Mouse (Mus musculus) embryonic stem cell, embryonic (primary cell): ENCODE measurements around the gene Nelfb.

ENCODE experiments used
- CTCF ChIA-PET, 4 experiments: fragments of 300-600 bp in 2 of 4; fragments of 350-600 bp in 2 of 4; sonication (Branson Sonifier 250); formaldehyde crosslinking; loops; one replicate each; lab custom pipeline; 2022; ENCODE audit warnings: inconsistent platforms in 2 of 4; lab: Charles Lee
- POLR2A ChIA-PET, 4 experiments: fragments of 300-600 bp in 2 of 4; fragments of 350-600 bp in 2 of 4; sonication (Branson Sonifier 250); formaldehyde crosslinking; loops; one replicate each; lab custom pipeline; 2022; ENCODE audit warnings: antibody characterized with exemption in 4 of 4, inconsistent platforms in 1 of 4; lab: Charles Lee

The Nelfb gene

DNA sequence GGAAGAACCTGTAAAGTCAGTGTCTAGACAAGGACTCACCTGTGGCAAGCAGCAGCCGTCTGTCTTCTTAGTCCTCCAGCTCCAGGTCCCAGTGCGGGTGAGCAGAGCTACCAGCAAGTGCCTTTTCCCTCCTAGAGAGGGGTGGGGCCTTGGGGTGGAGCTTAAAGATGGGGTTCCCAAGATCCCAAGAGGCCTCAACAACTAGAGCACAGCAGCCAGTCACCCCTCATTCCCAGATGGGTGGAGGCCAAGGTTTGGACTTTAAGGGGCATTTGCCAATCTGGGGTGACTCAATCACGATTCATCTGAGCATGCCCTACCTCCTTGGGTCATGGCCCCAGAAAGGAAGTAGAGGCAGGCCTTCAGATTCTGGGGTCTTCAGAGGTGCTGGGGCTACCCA is 28.5 kb upstream of the Nelfb start:
- CTCF ChIA-PET, result interaction anchor here (0.9 to 4.7 kb wide), 8 partner anchors 9 to 137 kb away, joined by 3 to 54 read pairs (median 4); partner anchors contain the start of gene Tmem203 (in 1 of the 4)
- POLR2A ChIA-PET, result interaction anchor here (0.6 to 75.9 kb wide), 25 partner anchors 10 to 337 kb away, joined by 3 to 2347 read pairs (median 5); partner anchors contain the start of genes Tmem203 (in 4 of the 4), Fam166a (in 2 of the 4), Nelfb (in 2 of the 4) and Rnf224 (in 2 of the 4)

DNA sequence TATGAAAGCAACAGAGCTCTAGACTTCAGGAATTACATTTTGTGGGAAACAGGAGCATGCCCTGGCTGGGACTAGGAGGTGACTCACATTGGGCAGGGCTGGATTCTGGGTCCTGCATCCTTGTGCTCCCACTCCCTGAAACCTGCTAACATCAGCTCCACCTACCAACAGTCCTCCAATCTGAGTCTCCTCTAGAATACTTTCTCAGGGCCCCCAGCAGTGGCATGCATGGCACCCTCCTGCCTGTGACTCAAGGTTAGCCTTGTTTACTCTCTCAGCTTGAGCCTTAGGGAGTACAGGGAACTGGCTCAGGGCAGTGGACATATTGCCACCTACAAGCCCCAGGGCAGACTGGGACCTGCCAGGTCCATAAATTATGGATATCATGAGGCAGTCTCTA is 26.8 kb upstream of the Nelfb start:
- ChIA-PET CTCF (interaction anchor here in 2 of 4 experiments (1.3 to 2.7 kb wide), 2 partner anchors 10 kb away, joined by 5 to 22 read pairs; no protein-coding TSS in a partner anchor), POLR2A (interaction anchor here in 3 of 4 experiments (0.5 to 75.9 kb wide), 6 partner anchors 1 to 45 kb away, joined by 3 to 2347 read pairs (median 1600); partner anchors contain the start of genes AL732309.1 (in 2 of the 3), Anapc2 (in 2 of the 3), Cysrt1 (in 2 of the 3) and Fam166a (in 2 of the 3))

DNA sequence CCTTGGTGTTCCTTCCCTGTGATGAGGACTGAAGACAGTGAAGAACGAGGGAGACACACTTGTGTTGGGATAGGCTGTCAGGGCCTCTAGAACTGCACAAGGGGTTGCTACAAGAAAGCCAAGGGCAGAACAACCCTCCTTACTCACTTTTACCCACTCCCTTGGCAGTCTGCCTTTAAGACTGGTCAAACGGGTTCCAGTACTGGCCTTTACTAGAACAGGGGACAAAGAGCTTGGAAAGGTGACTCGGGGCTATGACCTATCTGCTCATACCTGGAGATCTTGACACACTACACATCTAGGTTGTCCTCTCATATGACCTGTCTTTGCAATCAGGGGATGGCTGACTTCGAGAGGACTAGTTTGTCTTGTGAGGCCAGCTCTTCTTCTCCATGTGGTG is 26.2 kb upstream of the Nelfb start:
- CTCF ChIA-PET, result interaction anchor here in 2 of 4 experiments (1.3 to 2.7 kb wide), 4 partner anchors 9 to 25 kb away, joined by 5 to 22 read pairs (median 6); partner anchors contain the start of gene Tprn (in 1 of the 2)
- POLR2A ChIA-PET, result interaction anchor here in 3 of 4 experiments (0.5 to 75.9 kb wide), 8 partner anchors 2 to 57 kb away, joined by 3 to 2347 read pairs (median 804); partner anchors contain the start of genes AL732309.1 (in 2 of the 3), Anapc2 (in 2 of the 3), Cysrt1 (in 2 of the 3) and Fam166a (in 2 of the 3)

DNA sequence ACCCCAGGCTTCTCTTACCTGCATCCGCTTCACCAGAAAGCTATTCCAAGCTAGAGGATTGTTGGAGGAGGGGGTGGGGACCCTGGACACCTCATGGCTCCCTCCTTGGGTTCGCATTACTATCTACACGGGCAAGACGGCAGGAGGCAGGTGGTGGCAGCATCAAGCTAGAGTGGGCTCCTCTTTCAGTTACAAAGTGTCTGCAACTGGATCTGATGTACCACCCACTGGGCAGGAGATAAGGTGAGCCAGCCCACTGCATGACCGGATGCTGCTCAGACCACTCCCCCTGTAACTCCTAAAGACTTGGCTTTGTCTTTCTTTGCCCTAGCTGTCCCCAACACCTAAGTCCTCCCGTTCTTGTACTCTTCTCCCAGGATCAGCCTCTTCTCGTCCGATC is 25.3 kb upstream of the Nelfb start, which contains the start of gene Rnf224:
Rnf224 (minus strand) TSS at position 174 of the 400 bp plus-strand sequence.
- ChIA-PET POLR2A (interaction anchor here in 3 of 4 experiments (0.7 to 75.9 kb wide), 9 partner anchors 3 to 288 kb away, joined by 3 to 2347 read pairs (median 5); partner anchors contain the start of genes Tubb4b (in 3 of the 3), AL732309.1 (in 2 of the 3), Anapc2 (in 2 of the 3) and Cysrt1 (in 2 of the 3)), CTCF (interaction anchor here in 2 of 4 experiments (0.5 to 2.7 kb wide), 4 partner anchors 8 to 42 kb away, joined by 3 to 22 read pairs (median 6); partner anchors contain the start of gene Tprn (in 1 of the 2))

DNA sequence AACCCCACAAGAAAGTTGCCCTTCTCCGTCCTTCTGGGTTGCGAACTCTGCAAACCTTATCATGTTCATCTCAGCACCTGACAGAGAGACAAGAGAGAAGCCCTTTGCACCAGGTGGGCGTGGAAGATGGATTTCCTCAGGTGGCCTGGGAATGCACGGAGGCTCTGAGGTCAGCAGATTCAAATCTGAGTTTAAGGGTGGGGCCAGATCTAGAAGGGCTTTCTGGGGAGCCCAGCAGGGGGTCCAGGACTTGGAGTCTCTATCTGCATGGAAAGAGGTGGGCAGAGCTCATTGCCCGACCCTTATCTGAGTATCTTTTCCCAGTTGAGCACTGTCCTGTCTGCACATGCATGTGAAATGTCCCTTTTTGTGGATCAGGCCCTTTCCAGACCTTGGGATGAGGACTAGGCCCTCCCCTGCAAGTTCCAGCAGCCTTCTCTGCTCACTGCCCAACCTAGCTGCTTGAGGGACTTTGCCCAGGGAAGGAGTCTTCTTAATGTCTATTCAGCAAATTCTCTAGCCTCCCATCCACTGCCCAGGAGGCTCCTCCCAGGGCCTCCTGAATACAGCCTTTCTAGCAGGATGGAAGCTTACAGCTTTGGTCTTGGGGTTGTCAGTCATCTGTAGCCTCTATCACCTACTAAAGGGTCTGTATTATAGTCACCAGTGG is 23.4 kb upstream of the Nelfb start:
- POLR2A ChIA-PET, result interaction anchor here in 3 of 4 experiments (0.6 to 75.9 kb wide), 7 partner anchors 4 to 24 kb away, joined by 3 to 2347 read pairs (median 1600); partner anchors contain the start of genes Tubb4b (in 3 of the 3), AL732309.1 (in 2 of the 3), Anapc2 (in 2 of the 3) and Cysrt1 (in 2 of the 3)
- CTCF ChIA-PET, result interaction anchor here in 1 of 4 experiments (1.3 kb wide), 1 partner anchor 14 kb away, joined by 4 read pairs; no protein-coding TSS in a partner anchor

DNA sequence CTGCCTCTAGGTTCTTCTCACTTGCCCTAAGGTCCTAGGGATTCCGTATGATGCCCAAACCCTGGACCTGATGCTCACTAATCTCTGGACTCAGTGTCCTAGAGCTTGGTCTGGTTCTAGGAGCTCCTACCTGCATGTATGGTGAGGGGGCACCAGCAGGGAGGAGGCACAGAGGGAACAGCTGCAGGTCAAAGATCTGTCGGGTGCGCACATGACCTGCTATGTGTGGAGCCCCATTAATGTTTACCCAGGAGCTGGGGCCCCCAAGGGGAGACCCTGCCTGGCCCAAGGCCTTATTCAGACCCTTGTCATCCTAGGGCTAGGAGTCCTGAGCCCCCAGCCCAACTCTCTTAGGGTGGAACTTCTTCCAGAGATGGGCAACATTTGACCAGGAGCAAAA is 22.8 kb upstream of the Nelfb start, which contains the start of gene Slc34a3:
Slc34a3 (minus strand) TSS at position 315 of the 400 bp plus-strand sequence.
- CTCF ChIA-PET, result no interaction called here
- POLR2A ChIA-PET, result interaction anchor here in 3 of 4 experiments (0.7 to 75.9 kb wide), 7 partner anchors 5 to 40 kb away, joined by 3 to 2347 read pairs (median 1600); partner anchors contain the start of genes Tubb4b (in 3 of the 3), AL732309.1 (in 2 of the 3), Anapc2 (in 2 of the 3) and Cysrt1 (in 2 of the 3)

DNA sequence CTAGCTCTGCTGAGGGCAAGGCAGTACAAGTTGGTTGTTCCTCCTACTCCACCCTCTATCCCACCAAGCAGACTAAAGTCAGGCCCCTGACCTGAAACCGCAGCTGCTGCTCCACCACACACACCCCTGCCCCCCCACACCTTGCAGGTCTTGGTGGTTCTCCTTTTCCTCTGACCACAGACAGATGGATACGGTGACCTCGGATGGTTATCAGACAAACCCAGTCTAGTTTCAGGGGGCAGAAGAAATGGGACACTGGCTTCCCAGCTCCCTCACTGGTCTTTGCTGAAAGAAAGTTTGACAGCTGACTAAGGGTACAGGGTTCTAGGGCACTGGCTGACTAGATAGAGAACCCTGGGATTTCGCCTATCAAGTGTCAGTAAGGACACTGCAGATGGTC is 22.1 kb upstream of the Nelfb start:
- POLR2A ChIA-PET, result interaction anchor here in 3 of 4 experiments (0.7 to 75.9 kb wide), 7 partner anchors 6 to 160 kb away, joined by 4 to 2347 read pairs (median 1600); partner anchors contain the start of genes AL732309.1 (in 2 of the 3), Anapc2 (in 2 of the 3), Cysrt1 (in 2 of the 3) and Fam166a (in 2 of the 3)
- CTCF ChIA-PET, result interaction anchor here in 2 of 4 experiments (0.5 to 0.6 kb wide), 2 partner anchors 41 to 184 kb away, joined by 3 to 11 read pairs; no protein-coding TSS in a partner anchor

DNA sequence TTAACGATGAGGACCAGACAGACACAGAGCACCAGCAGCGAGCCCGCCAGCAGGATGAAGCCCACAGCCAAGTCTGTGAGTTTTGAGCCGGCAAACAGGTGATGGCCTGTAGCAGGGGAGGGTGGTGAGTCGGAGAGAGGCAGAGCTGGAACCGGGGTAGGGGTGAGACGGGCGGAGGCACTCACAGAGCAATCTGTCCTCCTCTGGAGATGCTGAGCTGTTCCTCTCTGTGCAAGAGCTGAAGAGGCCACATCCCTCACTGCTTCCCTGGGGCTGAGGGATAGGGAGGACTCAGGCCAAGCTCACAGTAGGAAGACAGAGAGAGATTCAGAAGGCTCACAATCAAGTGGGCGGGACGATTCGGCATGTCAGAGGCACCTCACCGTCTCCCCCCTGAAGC is 19.7 kb upstream of the Nelfb start:
- ChIA-PET POLR2A (interaction anchor here (0.5 to 75.9 kb wide), 14 partner anchors 4 to 296 kb away, joined by 3 to 2347 read pairs (median 6); partner anchors contain the start of genes Cysrt1 (in 3 of the 4), Rnf208 (in 3 of the 4), AL732309.1 (in 2 of the 4) and Anapc2 (in 2 of the 4)), CTCF (interaction anchor here in 2 of 4 experiments (0.7 to 5.3 kb wide), 5 partner anchors 10 to 62 kb away, joined by 3 to 54 read pairs (median 5); partner anchors contain the start of genes Cysrt1 (in 1 of the 2), Rnf208 (in 1 of the 2) and Tmem203 (in 1 of the 2))

DNA sequence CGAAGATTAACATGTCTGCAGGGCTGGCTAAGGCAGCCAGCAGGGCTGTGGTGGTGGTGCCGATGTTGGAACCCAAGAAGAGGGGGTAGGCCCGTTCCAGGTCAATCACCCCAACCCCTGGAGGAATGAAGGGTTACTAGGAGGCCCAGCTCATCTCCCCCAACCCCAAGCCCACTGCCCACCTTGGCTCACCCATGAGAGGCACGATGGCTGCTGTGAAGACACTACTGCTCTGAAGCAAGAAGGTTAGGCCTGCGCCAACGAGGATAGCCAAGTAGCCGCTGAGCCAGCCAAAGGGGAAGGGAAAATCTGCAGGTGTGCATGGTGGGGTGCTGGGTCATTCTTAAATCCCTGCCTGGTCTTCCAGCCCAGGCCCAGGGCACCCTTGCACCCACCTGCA is 19.3 kb upstream of the Nelfb start:
- CTCF ChIA-PET, result interaction anchor here in 2 of 4 experiments (0.6 to 5.3 kb wide), 6 partner anchors 11 to 205 kb away, joined by 4 to 54 read pairs (median 14); partner anchors contain the start of genes Cysrt1 (in 1 of the 2), Rnf208 (in 1 of the 2), Tmem203 (in 1 of the 2) and Tor4a (in 1 of the 2)
- POLR2A ChIA-PET, result interaction anchor here (0.5 to 75.9 kb wide), 13 partner anchors 3 to 137 kb away, joined by 3 to 2347 read pairs (median 7); partner anchors contain the start of genes Cysrt1 (in 3 of the 4), Rnf208 (in 3 of the 4), AL732309.1 (in 2 of the 4) and Anapc2 (in 2 of the 4)

DNA sequence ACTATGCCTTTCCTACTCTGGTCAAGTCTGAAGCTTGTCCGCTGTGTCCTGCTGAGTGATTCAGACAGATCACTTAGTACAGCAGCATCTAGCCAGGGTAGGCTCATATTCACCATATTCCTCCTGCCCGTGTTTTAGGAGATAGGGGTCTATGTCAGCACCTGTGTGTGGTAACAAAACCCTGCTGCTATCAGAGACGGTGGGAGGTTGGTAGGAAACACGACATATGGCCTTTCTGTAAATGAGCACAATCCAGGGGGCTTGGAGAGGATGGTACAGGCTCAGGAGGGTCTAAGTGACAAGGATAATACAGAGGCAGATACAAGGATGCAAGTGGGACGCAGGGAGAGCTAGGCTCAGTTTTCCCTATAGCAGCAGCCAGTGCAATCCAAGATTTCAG is 18.3 kb upstream of the Nelfb start:
- ChIA-PET CTCF (interaction anchor here (1.1 to 5.3 kb wide), 12 partner anchors 10 to 171 kb away, joined by 4 to 54 read pairs (median 12); partner anchors contain the start of genes AL732309.1 (in 1 of the 4), Cysrt1 (in 1 of the 4), Fam166a (in 1 of the 4) and Nrarp (in 1 of the 4)), POLR2A (interaction anchor here in 3 of 4 experiments (0.6 to 75.9 kb wide), 11 partner anchors 2 to 322 kb away, joined by 3 to 2347 read pairs (median 10); partner anchors contain the start of genes AL732309.1 (in 2 of the 3), Anapc2 (in 2 of the 3), Cysrt1 (in 2 of the 3) and Fam166a (in 2 of the 3))

DNA sequence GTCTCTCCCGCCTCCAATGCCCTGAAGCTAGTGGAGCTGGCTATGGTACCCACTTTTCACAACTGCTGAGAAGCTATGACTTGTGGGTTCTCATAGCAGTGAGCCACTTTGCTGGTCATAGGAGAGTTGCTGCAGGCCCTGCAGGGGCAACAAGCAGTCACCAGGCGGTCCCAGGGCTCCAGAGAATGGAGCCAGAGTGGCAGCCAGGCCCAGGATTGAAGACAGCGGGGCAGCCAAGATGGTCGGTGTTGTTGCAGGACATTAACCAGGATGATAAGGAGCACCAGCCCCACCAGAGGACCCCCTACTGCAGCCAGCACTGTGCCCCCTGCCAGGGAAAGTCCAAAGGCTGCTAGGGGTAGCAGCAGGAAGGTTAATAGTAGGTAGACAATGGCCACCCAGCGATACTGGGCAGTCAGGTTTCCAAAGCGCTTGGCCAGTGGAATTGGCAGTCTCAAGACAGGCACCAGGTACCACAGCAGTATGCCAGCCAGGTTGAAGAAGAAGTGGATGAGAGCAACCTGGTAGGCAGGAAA is 17.8 kb upstream of the Nelfb start:
- CTCF ChIA-PET, result interaction anchor here (0.5 to 5.3 kb wide), 87 partner anchors 8 to 294 kb away, joined by 3 to 54 read pairs (median 5); partner anchors contain the start of genes Tor4a (in 4 of the 4), AL732309.1 (in 3 of the 4), Cysrt1 (in 3 of the 4) and Nrarp (in 3 of the 4)
- POLR2A ChIA-PET, result interaction anchor here (0.6 to 75.9 kb wide), 36 partner anchors 2 to 295 kb away, joined by 3 to 2347 read pairs (median 4); partner anchors contain the start of genes Tprn (in 4 of the 4), AL732309.1 (in 3 of the 4), Tmem203 (in 3 of the 4) and Tor4a (in 3 of the 4)

DNA sequence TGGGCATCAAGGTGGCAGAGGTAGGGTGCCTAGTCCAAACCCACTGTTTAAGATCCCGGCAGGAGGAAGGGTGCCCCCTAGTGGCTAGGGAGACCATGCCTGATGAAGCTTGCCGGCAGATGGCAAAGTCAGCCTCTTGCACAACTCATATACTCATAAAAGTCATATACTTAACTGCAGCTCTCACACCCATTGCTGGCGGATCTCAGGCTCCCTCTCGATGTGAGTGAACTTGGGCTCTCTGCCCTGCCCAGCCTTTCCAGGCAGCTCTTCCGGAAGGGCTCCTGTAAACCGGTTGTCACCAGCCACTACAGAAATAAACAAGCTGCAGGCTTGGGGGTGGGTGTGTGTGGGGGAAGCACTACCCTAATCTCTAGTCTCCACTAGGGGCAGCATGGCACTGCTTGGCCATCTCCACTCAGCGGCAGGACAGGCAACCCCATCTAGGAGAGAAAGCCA is 17.2 kb upstream of the Nelfb start:
- POLR2A ChIA-PET, result interaction anchor here (0.7 to 75.9 kb wide), 41 partner anchors 1 to 1324 kb away, joined by 3 to 2347 read pairs (median 4); partner anchors contain the start of genes Tprn (in 4 of the 4), AL732309.1 (in 3 of the 4), Tmem203 (in 3 of the 4) and Tor4a (in 3 of the 4)
- CTCF ChIA-PET, result interaction anchor here (0.5 to 5.3 kb wide), 103 partner anchors 8 to 1231 kb away, joined by 3 to 54 read pairs (median 4); partner anchors contain the start of genes AL732309.1 (in 4 of the 4), Ssna1 (in 4 of the 4), Tor4a (in 4 of the 4) and Anapc2 (in 3 of the 4)

DNA sequence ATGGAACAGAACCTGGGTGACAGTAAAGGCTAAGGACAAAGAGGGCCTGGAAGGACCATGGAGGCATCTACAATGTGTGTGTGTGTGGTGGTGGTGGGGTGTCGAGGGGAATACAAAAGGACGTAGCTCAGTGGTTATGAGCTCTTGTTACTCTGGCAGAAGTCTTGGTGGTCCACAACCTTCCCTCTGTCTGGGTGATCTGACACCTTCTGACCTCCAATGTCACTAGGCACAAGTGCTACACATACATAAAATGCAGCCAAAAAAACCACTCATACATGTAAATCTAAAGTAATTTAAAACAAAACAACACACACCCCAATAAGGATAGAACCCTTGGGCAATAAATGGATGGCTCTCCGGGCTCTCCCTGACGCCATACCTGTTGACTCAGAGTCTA is 16.1 kb upstream of the Nelfb start:
- CTCF ChIA-PET, result interaction anchor here (0.6 to 5.3 kb wide), 31 partner anchors 9 to 269 kb away, joined by 3 to 54 read pairs (median 7); partner anchors contain the start of genes Cysrt1 (in 3 of the 4), Rnf208 (in 3 of the 4), AL732309.1 (in 2 of the 4) and Rnf224 (in 2 of the 4)
- POLR2A ChIA-PET, result interaction anchor here (0.5 to 75.9 kb wide), 34 partner anchors 0 to 1325 kb away, joined by 3 to 2347 read pairs (median 4); partner anchors contain the start of genes AL732309.1 (in 3 of the 4), Stpg3 (in 3 of the 4), Tmem203 (in 3 of the 4) and Anapc2 (in 2 of the 4)

DNA sequence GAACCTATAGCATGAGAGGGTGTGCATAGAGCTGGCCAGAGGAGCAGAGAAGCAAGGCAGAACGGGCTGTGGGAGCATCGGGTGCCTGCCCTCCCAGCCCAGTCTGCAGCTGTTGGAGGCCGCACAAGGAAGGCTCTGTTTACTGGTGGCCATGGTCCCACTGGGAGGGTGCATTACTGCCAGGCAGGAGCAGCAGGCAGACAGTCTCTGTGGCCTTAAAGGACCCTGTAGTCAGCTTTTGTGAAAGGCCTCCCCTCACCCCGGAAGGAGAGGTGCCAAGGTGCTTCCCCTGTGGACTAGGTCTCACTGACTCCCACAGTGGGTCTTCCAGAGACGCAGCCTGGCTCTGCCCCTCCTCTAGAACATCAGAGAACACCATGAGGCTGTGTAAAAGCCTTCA is 15.6 kb upstream of the Nelfb start:
- ChIA-PET CTCF (interaction anchor here in 2 of 4 experiments (1.0 to 5.3 kb wide), 8 partner anchors 8 to 200 kb away, joined by 3 to 54 read pairs (median 16); partner anchors contain the start of genes AL732309.1 (in 1 of the 2), Cysrt1 (in 1 of the 2), Fam166a (in 1 of the 2) and Rnf208 (in 1 of the 2)), POLR2A (interaction anchor here in 3 of 4 experiments (0.7 to 75.9 kb wide), 23 partner anchors 1 to 292 kb away, joined by 3 to 2347 read pairs (median 6); partner anchors contain the start of genes AL732309.1 (in 3 of the 3), Slc34a3 (in 3 of the 3), Tmem203 (in 3 of the 3) and Tor4a (in 3 of the 3))
